Mouse (Mus musculus): ENCODE data around the gene Vamp1.

Gene Vamp1

GRCm38 (mm10) chr6:125286944-125287343 is 71.6 kb downstream of the Vamp1 start:
- DNase-seq (ENCODE audit: low read depth, low spot score), result no peak

DNA sequence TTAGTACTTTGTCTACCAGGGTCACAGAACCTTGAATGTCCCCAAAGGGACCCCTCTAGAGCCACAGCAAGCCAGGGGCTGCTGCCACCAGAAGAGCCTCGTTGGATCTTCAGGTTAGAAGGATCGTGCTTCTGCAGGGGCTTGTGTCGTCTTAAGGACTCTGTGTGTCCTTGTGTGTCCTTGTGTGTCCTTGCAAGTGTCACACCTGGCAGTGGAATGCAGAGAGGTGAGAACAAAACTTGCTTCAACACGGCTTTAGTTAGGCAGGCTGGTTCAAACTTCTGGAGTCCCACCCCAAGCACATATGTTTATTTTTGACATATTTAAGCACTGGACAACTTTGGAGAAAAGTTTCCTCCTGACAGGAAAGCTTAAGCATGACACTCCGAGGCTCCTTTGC is 73.4 kb downstream of the Vamp1 start:
- no peak for DNase-seq (ENCODE audit: low read depth, low spot score)

GRCm38 (mm10) chr6:125291329-125291728 is 76.0 kb downstream of the Vamp1 start:
- DNase-seq (ENCODE audit: low read depth, low spot score), result no peak

- DNase-seq (ENCODE audit: low read depth, low spot score), result no peak
These were observed 76.9 kb downstream of the Vamp1 start for GRCm38 (mm10) chr6:125292256-125292655.

GRCm38 (mm10) chr6:125294049-125294448 is 78.7 kb downstream of the Vamp1 start:
- DNase-seq (ENCODE audit: low read depth, low spot score), result no peak

Data from WW6 (cell line).